Mouse (Mus musculus) brown adipose tissue, adult 24 weeks (tissue): ENCODE measurements around the gene Tiam1. TPM values are rescaled to one million over a fixed set of nuclear protein-coding genes. Genes with fewer than 3 reads are reported as not detected.
A peak's percentile ranks its signal among the peaks of the same experiment; 100 is the strongest.

ENCODE experiments used
- H3K27ac ChIP-seq: fragments of 200-500 bp; replicated peaks from 2 replicates; pipeline ENCODE4 v1.5.1; 2012; ENCODE audit warnings: low read depth, mild to moderate bottlenecking, low read length
- H3K4me1 ChIP-seq: fragments of 200-500 bp; 2 replicates; pipeline ENCODE4 v1.6.1; 2012; ENCODE audit warnings: low read length, mixed read lengths; ENCODE audit not compliant: control insufficient read depth, insufficient read depth, insufficient read length
- H3K4me3 ChIP-seq: fragments of 200-500 bp; 2 replicates; pipeline ENCODE4 v1.5.1; 2012; ENCODE audit warnings: low read depth, mild to moderate bottlenecking, low read length, moderate library complexity; ENCODE audit not compliant: insufficient read depth
- polyA plus RNA-seq: library from polyadenylated mRNA; stranded (reverse); fragments of >200 nt; gene quantifications from 2 replicates; pipeline ENCODE4 v1.2.4, GENCODE M21; 2012; ENCODE audit not compliant: missing spikeins, insufficient read depth, insufficient read length

Gene Tiam1
- polyA plus RNA-seq: 9.3 and 15.9 TPM in 2 replicates

DNA sequence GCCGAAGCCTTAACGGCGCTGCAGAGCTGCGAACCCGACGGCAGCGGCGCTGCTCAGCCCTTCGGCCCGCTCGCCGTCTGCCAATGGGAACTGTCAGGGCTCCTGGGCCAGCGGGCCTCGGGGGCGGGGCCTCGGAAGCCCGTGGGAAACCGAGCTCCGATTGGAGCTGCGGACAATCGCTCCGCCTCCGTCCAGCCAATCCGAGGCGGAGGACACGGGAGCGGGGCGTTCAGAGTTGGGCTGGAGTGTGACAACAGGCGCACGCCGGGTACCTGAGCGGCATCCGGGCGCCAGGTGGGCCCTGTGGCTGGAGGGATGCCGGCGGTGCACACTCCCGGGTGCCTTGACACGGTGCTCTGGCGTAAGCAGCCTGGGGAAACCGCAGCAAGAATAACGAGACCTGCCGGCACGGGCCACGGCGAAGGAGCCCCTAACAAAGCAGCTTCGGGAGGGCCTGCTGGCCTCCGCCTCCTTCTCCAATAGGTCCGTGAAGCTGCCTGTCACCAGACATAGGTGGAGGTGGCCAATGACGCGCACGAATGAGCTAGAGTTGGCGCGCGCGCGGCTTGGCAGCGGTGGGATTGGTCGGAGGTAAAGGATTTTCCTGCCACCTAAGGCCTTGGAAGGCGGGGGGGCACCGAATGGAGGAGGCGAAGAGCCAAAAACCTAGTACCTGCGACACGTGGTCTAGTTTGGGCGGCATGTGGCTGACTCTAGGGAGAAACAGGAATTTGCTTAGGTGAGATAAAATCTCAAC is at the start of gene Tiam1:
Tiam1 (minus strand) TSS at position 10 of the 757 bp plus-strand sequence.
- Histone ChIP-seq H3K4me3 (peak within 1 kb of the TSS; percentile 60), H3K4me1 (peaks cover 9% of the 10 kb centered on the region), H3K27ac (no peak within 1 kb of the TSS)

DNA sequence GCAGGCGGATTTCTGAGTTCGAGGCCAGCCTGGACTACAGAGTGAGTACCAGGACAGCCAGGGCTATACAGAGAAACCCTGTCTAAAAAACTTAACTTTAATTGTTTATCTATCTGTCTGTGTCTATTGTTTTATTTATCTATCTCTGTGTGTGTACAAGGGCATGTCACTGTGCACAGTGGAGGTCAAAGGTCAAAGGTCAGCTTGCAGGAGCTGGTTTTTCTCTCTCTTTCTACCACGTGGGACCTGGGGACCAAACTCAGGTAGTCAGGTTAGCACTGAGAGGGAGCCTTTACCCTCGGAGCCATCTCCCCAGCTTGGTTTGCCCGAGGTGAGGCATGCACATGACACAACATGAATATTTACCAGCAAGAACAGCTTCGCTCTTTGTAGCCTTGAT is 47.7 kb upstream of the Tiam1 start:
- no peaks in the 10 kb centered on the region for H3K4me1 ChIP-seq
- no peak overlapping the region for H3K27ac ChIP-seq
- H3K4me3 ChIP-seq: no peak overlapping the region

DNA sequence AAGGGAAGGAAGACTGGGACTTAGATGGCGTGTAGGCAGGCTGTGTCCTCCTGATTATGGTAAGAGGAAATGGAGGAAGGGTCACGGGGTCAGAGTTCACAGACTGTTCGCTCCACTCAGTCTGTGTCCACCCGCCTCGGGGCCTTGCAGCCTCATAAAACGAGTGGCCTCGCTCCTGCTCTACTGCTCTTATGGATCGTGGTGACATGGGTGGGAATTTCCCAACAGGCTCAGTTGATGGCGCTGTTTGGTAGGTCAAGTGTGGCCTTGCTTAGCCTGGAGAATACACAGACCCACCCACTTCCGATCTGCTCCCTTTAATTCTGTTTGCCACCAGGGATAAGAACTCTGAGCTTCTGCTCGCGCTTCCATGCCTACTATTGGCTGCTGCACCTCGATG is 43.9 kb upstream of the Tiam1 start:
- Histone ChIP-seq H3K27ac (no peak overlapping the region), H3K4me1 (no peaks in the 10 kb centered on the region), H3K4me3 (no peak overlapping the region)

DNA sequence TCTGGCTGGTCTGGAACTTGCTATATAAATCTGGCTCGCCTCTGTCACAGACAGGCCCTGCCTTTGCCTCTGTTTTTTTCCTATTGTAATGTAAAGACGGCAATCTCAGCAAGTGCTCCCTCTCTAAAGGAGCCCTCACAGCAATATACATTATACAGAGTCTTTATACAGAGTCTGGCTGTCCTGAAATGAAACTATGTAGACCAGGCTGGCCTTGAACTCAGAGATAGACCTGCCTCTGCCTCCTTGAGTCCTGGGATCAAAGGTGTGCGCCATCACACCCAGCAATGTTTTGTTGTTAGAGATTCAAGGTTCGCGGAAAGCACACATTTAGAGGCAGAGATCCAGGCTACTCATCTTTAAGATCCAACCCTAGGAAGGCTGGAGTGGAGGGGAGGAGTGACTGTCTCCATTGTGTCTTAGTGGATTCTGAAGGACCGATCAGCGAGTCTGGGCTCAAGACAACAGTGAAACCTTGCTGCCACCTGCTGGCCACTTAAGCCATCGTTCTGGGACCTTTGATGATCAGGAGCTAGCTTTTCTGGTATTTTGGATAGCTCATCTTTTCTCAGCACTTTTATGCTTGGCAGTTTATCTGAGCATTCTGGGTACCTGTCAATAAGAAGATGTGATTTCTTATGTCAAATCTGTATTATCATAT is 42.5 kb upstream of the Tiam1 start:
- Histone ChIP-seq H3K4me3 (no peak overlapping the region), H3K27ac (no peak overlapping the region), H3K4me1 (no peaks in the 10 kb centered on the region)

DNA sequence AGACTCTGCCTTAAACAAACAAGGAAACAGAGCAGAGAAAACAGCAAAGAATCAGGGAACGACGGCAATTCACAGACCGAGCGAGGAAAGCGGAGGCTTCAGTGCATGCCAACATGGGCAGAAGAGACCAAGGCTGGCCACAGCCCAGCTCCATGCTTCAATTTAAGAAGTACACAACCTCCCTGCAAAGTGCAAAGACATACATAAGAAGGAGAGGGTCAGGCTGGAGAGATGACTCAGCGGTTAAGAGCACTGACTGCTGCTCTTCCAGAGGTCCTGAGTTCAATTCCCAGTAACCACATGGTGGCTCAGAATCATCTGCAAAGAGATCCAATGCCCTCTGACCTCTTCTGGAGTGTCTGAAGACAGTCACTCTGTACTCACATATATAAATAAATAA is 40.6 kb upstream of the Tiam1 start:
- Histone ChIP-seq H3K4me1 (no peaks in the 10 kb centered on the region), H3K4me3 (no peak overlapping the region)

DNA sequence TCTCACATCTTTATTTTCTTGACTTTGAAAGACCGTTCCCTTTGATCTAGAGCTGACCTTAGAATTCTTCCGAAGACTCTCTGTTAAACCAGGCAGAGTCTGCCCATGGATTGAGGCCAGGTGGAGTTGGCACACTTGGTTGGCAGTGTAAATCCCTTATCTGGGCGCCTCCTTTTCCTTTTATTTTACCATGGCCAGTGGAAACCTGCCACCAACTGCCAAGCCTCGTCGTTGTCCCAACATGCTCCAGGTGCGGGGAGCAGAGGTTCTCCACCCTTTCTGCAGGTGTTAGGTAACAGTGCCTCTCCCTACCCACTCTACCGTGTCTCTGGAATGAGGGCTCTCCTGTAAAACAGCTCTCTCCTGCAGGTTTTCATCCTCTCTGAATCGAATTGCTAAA is 38.1 kb upstream of the Tiam1 start:
- no peak overlapping the region for H3K4me3 ChIP-seq
- no peaks in the 10 kb centered on the region for H3K4me1 ChIP-seq
- no peak overlapping the region for H3K27ac ChIP-seq

More for the DNA sequence above, 40.6 kb upstream of the Tiam1 start:
- no peak overlapping the region for H3K27ac ChIP-seq

DNA sequence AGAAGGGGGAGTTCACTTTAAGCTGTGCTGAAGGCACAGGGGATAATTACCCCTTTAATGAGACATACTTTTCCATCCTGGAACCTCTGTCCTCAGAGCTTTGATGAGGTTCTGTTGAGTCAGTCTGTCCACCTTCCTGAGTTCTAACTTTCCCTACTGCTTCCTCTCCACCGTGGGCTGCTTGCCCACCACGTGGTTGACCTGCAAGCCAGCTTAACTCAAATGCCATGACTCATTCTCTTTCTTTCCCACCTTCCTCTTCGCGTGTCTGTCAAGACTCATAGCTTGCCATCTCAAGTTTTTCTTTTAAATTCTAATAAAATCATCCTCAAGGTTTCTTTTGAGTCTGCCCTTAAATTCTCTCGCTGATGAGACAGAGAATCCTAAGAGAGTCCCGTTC is 37.4 kb upstream of the Tiam1 start:
- H3K4me1 ChIP-seq: no peaks in the 10 kb centered on the region
- H3K27ac ChIP-seq: no peak overlapping the region
- H3K4me3 ChIP-seq: no peak overlapping the region

DNA sequence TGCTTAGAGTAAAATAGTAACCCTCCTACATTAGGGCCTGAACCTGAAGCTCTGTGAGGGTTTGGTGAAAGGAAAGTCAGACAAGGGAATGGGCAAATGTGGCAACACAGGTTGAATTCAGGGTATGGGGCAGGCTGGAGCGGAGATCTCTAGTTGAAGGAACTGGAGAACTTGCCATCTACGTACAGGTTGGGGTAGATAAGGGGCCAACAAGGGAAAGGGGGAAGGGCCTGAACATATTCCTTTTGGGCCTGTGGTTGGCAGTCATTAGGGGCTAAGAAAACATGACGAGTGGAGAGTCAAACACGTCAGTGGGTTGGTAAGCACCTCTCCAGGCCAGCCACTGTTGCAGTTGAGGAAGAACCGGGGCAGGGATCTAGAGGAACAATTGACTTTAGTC is 36.3 kb upstream of the Tiam1 start:
- Histone ChIP-seq H3K4me1 (no peaks in the 10 kb centered on the region), H3K27ac (no peak overlapping the region), H3K4me3 (no peak overlapping the region)

DNA sequence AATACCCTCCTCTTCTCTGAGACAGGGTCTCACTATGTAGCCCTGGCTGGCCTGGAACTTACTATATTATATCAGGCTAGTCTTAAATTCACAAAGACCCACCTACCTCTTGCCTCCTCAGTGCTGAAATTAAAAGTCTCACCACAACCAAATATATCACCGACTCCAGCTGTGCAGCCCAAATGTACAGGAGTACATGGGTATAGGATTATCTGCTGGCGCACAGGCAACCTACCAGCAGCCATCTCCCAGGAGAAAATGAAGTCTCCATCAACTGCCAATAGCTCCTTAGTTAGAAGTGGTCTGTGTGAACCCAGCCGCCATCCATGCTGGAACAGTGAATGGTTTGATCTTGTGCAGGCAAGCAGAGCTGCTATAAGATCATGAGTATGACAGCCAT is 34.8 kb upstream of the Tiam1 start:
- Histone ChIP-seq H3K27ac (no peak overlapping the region), H3K4me3 (no peak overlapping the region), H3K4me1 (no peaks in the 10 kb centered on the region)

DNA sequence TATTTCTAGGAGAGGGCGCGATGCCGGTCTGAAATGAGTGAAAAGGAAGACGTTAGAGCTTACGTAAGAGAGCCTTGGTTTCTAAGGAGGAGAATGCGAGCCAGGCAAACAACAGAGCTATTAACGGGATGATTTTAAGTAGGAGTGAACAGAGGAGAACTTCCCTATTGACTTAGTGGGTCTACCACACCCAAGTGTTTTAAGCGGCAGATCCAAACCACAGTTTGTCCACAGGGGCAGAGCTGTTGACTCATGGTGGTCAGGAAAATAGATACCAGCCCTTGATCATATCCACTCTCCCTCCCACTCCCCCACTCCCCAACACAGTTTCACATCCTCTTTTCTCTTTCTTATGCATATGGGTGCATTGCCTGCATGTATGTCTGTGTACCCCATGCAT is 33.9 kb upstream of the Tiam1 start:
- no peak overlapping the region for H3K27ac ChIP-seq
- H3K4me1 ChIP-seq: no peaks in the 10 kb centered on the region
- no peak overlapping the region for H3K4me3 ChIP-seq

DNA sequence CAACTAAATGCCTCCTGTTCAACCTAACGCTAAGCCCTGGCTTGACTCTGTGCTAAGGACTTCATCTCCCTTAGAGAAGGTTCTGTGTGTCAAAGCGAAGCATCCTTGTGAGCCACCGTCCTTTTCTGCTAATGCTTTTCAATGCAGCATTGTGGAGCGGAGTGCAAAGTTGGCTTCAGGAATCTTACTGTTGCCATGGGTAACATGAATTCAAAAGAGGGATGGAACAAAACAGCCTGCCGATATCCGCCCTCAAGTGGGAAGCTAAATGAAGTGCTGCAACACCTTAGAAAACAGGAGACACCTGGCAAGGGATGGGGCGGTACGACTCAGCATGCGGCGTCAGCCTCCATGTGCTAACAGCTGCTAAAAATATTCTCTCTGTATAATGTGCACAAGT is 32.9 kb upstream of the Tiam1 start:
- H3K4me1 ChIP-seq: no peaks in the 10 kb centered on the region
- no peak overlapping the region for H3K4me3 ChIP-seq
- H3K27ac ChIP-seq: no peak overlapping the region

DNA sequence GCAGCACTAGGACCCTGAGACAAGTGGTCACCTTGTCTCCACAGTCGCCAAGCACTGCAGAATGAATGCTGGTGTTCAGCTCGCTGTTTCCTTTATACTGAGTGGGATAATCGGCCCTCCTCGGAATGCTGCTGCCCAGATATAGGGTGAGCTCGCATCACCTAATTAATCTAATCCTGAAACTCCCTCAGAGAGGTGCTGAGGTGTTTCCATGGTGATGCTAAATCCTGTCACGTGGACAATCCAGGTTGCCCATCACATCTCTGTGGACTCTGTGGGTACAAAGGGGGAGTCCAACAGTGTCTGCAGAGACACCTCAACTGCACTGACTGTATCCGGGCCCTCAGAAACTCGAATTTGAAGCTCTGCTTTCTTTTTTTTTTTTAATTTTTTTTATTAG is 27.8 kb upstream of the Tiam1 start:
- H3K4me3 ChIP-seq: no peak overlapping the region
- H3K27ac ChIP-seq: no peak overlapping the region
- H3K4me1 ChIP-seq: no peaks in the 10 kb centered on the region

DNA sequence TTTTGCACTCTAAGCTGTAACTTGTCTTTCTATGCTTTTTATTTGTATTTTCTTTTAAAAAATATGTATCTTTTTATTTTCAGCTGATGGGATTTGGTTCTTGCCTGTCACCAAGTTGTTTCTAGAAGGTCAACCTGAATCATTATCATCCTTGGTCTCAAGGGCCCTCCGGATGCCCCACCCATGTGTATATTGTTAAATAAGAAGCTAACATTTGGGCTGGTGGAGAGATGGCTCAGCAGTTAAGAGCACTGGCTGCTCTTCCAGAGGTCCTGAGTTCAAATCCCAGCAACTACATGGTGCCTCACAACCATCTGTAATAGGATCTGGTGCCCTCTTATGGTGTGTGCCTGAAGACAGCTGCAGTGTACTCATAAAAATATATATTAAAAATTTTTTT is 27.1 kb upstream of the Tiam1 start:
- H3K4me3 ChIP-seq: no peak overlapping the region
- H3K4me1 ChIP-seq: no peaks in the 10 kb centered on the region
- no peak overlapping the region for H3K27ac ChIP-seq

DNA sequence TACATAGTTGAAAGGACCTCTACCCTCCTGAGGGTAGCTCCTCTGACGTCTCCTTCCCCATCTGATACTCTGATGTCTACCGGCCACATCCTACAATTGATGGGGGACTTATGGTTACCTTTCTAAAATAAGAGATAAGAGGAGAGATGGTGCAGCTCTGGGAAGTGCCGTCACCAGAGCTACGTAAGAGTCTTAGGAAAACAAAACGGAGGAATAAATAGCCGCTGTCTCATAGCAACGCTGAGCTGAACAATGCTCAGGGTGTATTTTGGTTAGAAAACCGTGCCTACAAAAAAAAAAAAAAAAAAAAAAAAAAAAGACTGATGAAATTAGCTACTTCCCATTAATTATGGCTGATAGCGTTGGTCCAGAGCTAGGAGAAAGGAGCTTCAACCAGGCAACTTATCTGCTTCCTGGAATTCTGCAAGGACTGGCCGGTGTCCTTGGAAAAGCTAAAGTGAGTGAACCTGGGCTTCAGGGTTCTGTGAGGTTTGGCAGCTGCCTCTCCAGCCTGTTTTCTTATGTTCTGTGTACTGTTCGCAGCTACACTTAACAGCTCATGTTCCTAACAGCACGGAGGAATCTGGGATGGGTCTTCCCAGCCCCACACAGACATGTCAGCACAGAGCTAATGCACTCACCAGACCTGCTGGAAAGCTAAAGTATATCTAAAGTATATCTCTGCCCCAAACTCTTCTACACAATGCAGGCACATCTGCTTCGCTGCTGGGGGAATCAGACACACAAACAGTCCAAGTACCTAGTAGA is 26.5 kb upstream of the Tiam1 start:
- no peaks in the 10 kb centered on the region for H3K4me1 ChIP-seq
- no peak overlapping the region for H3K27ac ChIP-seq
- no peak overlapping the region for H3K4me3 ChIP-seq

DNA sequence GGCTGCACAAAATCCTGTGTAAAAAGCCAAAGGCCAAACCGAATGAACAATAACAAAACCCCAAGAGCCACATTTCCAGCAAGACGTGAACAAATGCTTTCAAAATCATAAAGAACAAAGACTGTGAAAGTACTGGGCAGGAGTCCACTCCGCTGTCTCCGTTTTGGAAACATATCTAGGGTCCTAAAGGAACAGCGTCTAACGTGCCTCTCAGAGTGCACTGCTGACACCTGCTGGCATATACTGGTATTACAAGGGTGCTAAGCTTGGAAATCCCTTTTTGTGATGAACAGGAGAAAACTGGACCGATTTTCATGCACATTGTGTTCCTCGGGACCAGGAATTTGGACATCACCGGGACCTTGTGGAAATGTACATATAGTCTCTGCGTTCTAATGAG is 24.1 kb upstream of the Tiam1 start:
- Histone ChIP-seq H3K4me3 (no peak overlapping the region), H3K27ac (no peak overlapping the region), H3K4me1 (no peaks in the 10 kb centered on the region)
